Comparison of ENCODE assay signal across 9 mouse cellular contexts in the genomic region with DNA sequence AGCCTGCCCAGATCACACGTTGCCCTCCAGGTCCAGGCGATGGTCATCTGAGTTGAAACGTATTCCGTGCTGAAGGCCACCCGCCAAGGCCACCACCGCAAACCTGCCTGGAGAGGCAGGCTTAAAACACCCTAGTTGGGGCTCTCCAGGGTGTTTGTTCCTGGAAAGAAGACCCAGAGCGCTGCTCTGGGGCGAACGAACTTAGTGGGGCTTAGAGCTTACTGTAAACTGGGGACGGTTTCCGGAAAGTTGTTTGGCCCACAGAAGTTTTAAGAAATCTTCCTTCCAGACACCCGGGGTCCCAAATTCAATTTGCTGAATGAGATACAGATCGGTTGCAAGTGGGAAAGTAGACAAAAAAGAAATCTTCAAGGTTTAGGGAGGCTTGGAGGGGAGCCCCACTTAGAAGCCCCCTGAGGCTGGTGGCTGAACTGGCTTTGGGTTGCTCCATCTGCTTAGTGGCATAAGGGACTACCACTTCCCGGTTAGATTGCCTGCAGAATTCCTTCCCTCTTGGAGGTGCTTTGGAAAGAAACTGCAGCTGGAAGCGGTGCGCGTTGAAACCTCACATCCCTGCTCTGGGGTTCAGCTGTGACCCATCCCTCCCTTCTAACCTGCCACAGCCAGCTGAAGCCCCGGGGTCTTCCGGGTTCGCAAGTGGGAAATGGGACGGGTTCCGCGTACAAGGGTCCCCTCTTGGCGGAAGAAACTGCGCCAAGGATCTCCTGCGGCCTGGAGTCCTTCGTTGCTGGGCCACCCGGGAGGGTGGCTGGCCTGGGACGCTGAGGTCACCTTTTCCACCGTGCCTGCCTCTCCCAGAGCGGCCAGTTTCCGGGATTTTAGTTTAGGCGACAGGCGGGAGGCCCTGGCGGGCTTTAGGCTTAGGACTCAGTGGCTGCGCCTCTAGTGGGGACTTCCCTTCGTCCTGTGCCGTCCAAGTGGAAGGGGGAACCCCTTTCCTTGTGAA. TPM values are rescaled to one million over a fixed set of nuclear protein-coding genes. Genes with fewer than 3 reads are reported as not detected.
A peak's percentile ranks its signal among the peaks of the same experiment; 100 is the strongest.
DNase-seq lines count a peak whose midpoint lies in the region; ATAC-seq lines count a peak whose summit lies in the region.
"Had no signal": no experiment of that assay in that cellular context is flagged by ENCODE, and none has a peak within 500 bp of the region (broad histone marks: within the 10 kb centered on the region; RNA-seq: fewer than 3 reads in every experiment).

No protein-coding gene starts in this region.

- no peaks in the 10 kb centered on the region for H3K9me3 ChIP-seq in neural tube, embryonic 15.5 days (replicated peaks)
- no peaks in the 10 kb centered on the region for H3K9me3 ChIP-seq in intestine, embryonic 14.5 days (ENCODE audit: control insufficient read depth, low read length)
- H3K9me3 ChIP-seq in stomach, embryonic 14.5 days (ENCODE audit: control insufficient read depth, low read depth, low read length) = no peaks in the 10 kb centered on the region

- ATAC-seq in neural tube, embryonic 15.5 days (ENCODE audit: low FRiP score) = no peak
- ATAC-seq in intestine, embryonic 14.5 days (replicated peaks; ENCODE audit: low FRiP score, low TSS enrichment, low read depth) = no peak
- no peak for ATAC-seq in stomach, embryonic 14.5 days (ENCODE audit: insufficient number of reproducible peaks, insufficient read depth, low FRiP score, low read depth)
- ATAC-seq in erythroid progenitor cell, adult 5-6 weeks (replicated peaks; ENCODE audit: low FRiP score, poor library complexity, severe bottlenecking) = no peak
- ATAC-seq: inflammation-experienced regulatory T-cells, adult 6 months had no signal

- peaks cover 16% of the 10 kb centered on the region for H3K4me1 ChIP-seq in neural tube, embryonic 15.5 days
- H3K4me1 ChIP-seq in intestine, embryonic 14.5 days (replicated peaks; ENCODE audit: control insufficient read depth, insufficient read depth, low read length) = 0 out of 2 replicates have a peak, but pooled peaks cover 4% of the 10 kb centered on the region
- H3K4me1 ChIP-seq in stomach, embryonic 14.5 days (ENCODE audit: control insufficient read depth, insufficient read depth, low read length) = peaks cover 25% of the 10 kb centered on the region

- DNase-seq in heart, adult 18-20 months = peak; percentile 8 to 50
- no peak for DNase-seq in heart, postnatal 14 days
- DNase-seq in neural tube, embryonic 10.5 days (ENCODE audit: extremely low spot score, low spot score) = peak; percentile 71
- DNase-seq in intestine, embryonic 14.5 days (ENCODE audit: low spot score) = peak; percentile 80
- no peak for DNase-seq in layer of hippocampus, postnatal 10 days (ENCODE audit: low spot score in 2 of 2)

- intact Hi-C loops in heart, postnatal 14 days (cut with DNase I) = loop anchor here (5.0 kb wide), 2 partner anchors 73 to 513 kb away; no protein-coding TSS in a partner anchor

- under 1% methylated on average over 38 of the region's 38 CpGs for WGBS in neural tube, embryonic 15.5 days
- 2% methylated on average over 38 of the region's 38 CpGs for WGBS in intestine, embryonic 14.5 days
- 5% methylated on average over 38 of the region's 38 CpGs for WGBS in stomach, embryonic 14.5 days

- no peaks in the 10 kb centered on the region for H3K36me3 ChIP-seq in neural tube, embryonic 15.5 days
- no peaks in the 10 kb centered on the region for H3K36me3 ChIP-seq in intestine, embryonic 14.5 days (ENCODE audit: control insufficient read depth, insufficient read depth, low read length)
- H3K36me3 ChIP-seq in stomach, embryonic 14.5 days (ENCODE audit: control insufficient read depth, insufficient read depth, low read length) = no peaks in the 10 kb centered on the region

- peaks cover 92% of the 10 kb centered on the region for H3K27me3 ChIP-seq in neural tube, embryonic 15.5 days (replicated peaks)
- H3K27me3 ChIP-seq in intestine, embryonic 14.5 days (replicated peaks; ENCODE audit: control insufficient read depth, insufficient read depth, low read length) = peaks cover 89% of the 10 kb centered on the region
- peaks cover 9% of the 10 kb centered on the region; the same call in 1 of the 2 replicates for H3K27me3 ChIP-seq in stomach, embryonic 14.5 days (ENCODE audit: control insufficient read depth, insufficient read depth, low read length)

- H3K4me3 ChIP-seq in neural tube, embryonic 15.5 days (replicated peaks) = no peak overlapping the region
- 0 out of 2 replicates have a peak overlapping the region, but pooled peaks have one; percentile 6 for H3K4me3 ChIP-seq in intestine, embryonic 14.5 days (ENCODE audit: low read depth, low read length)
- H3K4me3 ChIP-seq in stomach, embryonic 14.5 days (ENCODE audit: low read depth, low read length) = peak overlapping the region; percentile 72

- no peak overlapping the region for H3K27ac ChIP-seq in neural tube, embryonic 15.5 days (replicated peaks)
- no peak overlapping the region for H3K27ac ChIP-seq in intestine, embryonic 14.5 days (ENCODE audit: low read depth)
- peak overlapping the region; percentile 97 for H3K27ac ChIP-seq in stomach, embryonic 14.5 days (ENCODE audit: low read length)

- H3K9ac ChIP-seq in neural tube, embryonic 15.5 days (replicated peaks) = no peak overlapping the region
- no peak overlapping the region for H3K9ac ChIP-seq in intestine, embryonic 14.5 days (ENCODE audit: low read length)
- H3K9ac ChIP-seq in stomach, embryonic 14.5 days (replicated peaks; ENCODE audit: low read depth, low read length) = peak overlapping the region; percentile 57

- H3K4me2 ChIP-seq in neural tube, embryonic 15.5 days = no peak overlapping the region
- H3K4me2 ChIP-seq in intestine, embryonic 14.5 days (ENCODE audit: low read length) = peak overlapping the region; percentile 7
- peak overlapping the region; percentile 76 for H3K4me2 ChIP-seq in stomach, embryonic 14.5 days (replicated peaks; ENCODE audit: low read depth, low read length)

RNA-seq across cellular contexts. Expression of a gene that starts 3.3 kb away (rescaled TPM):
- total RNA-seq in heart, adult 18-20 months (2021) = not detected
- not detected for total RNA-seq in heart, postnatal 14 days (2021)
- 0.14 and 0.80 TPM in 2 replicates for polyA plus RNA-seq in neural tube, embryonic 15.5 days (2015; fragmentation: Nextera tagmentation; extraction: Ambion mirVana)
- polyA plus RNA-seq in intestine, embryonic 14.5 days (2014; fragmentation: Nextera tagmentation; extraction: Ambion mirVana) = 0.26 and 0.30 TPM in 2 replicates
- polyA plus RNA-seq in stomach, embryonic 14.5 days (2014; fragmentation: Nextera tagmentation; extraction: Ambion mirVana) = 128 and 141 TPM in 2 replicates
- total RNA-seq in layer of hippocampus, postnatal 10 days (2021) = not detected
- total RNA-seq in erythroid progenitor cell, adult 5-6 weeks (2015; ENCODE audit: low replicate concordance) = not detected in 2 replicates
- total RNA-seq in erythroid progenitor cell, adult 5-6 weeks (2017; ENCODE audit: low replicate concordance) = not detected in 2 replicates
- polyA plus RNA-seq: inflammation-experienced regulatory T-cells, adult 6 months had no signal

RNA-seq across cellular contexts. Expression of a gene that starts 34.1 kb away (rescaled TPM):
- 1 to 10 TPM; 5.0 to 6.4 TPM for total RNA-seq in heart, adult 18-20 months (2021)
- total RNA-seq in heart, postnatal 14 days (2021) = 1 to 10 TPM; 5.7 to 6.3 TPM
- polyA plus RNA-seq in neural tube, embryonic 15.5 days (2015; fragmentation: Nextera tagmentation; extraction: Ambion mirVana) = 15.2 and 17.5 TPM in 2 replicates
- polyA plus RNA-seq in intestine, embryonic 14.5 days (2014; fragmentation: Nextera tagmentation; extraction: Ambion mirVana) = 9.9 and 10.0 TPM in 2 replicates
- 14.1 and 15.1 TPM in 2 replicates for polyA plus RNA-seq in stomach, embryonic 14.5 days (2014; fragmentation: Nextera tagmentation; extraction: Ambion mirVana)
- total RNA-seq in layer of hippocampus, postnatal 10 days (2021) = 10 to 100 TPM; 27.8 to 28.8 TPM
- total RNA-seq in erythroid progenitor cell, adult 5-6 weeks (2015; ENCODE audit: low replicate concordance) = 4.0 and 7.5 TPM in 2 replicates
- 2.3 and 3.3 TPM in 2 replicates for total RNA-seq in erythroid progenitor cell, adult 5-6 weeks (2017; ENCODE audit: low replicate concordance)

Comparison
In these comparisons a context has a peak if more than half of its experiments do, and no peak if none do; other contexts are left out.
1. DNase-seq: peak in heart, adult 18-20 months (2 of 2), neural tube, embryonic 10.5 days (single experiment) and intestine, embryonic 14.5 days (single experiment); none in heart, postnatal 14 days (0 of 2) and layer of hippocampus, postnatal 10 days (0 of 2).